Mouse (Mus musculus): ENCODE measurements at regions not wholly inside any gene's neighbourhood (a gene's known extent, or its start where the extent isn't known, plus 50 kb on each side); places are given as distances from the start of the nearest gene placed in this dataset.
A peak's percentile ranks its signal among the peaks of the same experiment; 100 is the strongest.
"Not testable (repeated sequence)": the region's sequence is repeated elsewhere in the genome, so short reads cannot be mapped to it uniquely, and the experiment has no call there.

DNA sequence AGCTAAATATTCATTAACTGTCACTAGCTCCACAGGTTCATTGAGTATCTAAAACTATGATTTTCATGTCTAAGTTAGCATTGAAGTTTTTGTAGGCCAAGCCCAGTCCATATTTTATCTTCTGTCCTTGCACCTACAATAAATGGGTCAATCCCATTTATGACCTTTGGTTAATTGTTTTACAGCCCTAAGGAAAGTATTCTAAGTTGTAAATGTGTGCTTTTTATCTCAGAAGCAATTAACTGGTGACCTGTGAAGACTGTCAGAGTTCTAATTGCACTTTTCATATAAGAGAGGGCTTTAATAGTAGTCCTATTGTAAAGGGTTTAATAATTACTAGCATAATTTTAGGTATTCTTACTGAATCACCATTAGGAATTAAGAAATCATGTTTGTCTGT, 984.0 kb upstream of the Fam98a start:
- no peaks in the 10 kb centered on the region for H3K36me3 ChIP-seq (ENCODE audit: insufficient read depth)
- H3K4me1 ChIP-seq (ENCODE audit: insufficient read depth), result no peaks in the 10 kb centered on the region
- ATAC-seq (no peak), DNase-seq (no peak)
- H3K4me2 ChIP-seq (ENCODE audit: low read depth), result no peak overlapping the region
- H3K9me3 ChIP-seq (ENCODE audit: low read length), result no peaks in the 10 kb centered on the region
- no peak overlapping the region for H3K27ac ChIP-seq (ENCODE audit: low read depth, low read length)
- H3K9ac ChIP-seq, result no peak overlapping the region
- H3K27me3 ChIP-seq (ENCODE audit: insufficient read depth, low read length), result no peaks in the 10 kb centered on the region
- TF ChIP-seq CTCF (IDR thresholded peaks at IDR 0.05; ENCODE audit: low read depth), result no peak
- no peak overlapping the region for H3K4me3 ChIP-seq (ENCODE audit: low read depth, low read length)

DNA sequence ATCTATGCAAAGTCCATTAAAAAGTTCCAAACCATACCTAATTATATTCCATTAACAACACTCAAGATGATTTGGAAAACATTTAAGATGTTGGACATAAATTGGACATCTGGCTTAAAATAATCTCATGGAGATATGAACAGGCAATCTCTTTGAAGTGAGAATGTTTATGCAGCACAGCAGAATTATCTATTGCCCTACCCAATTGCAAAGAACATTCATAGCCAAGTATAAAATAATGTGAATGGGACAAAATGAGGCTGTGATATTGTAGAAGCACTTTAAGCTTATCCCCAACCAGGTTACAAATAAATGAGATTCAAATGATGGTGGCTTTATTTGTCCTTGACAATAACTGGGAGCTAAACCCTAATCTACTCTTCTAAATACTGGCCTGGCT, 950.0 kb upstream of the Fam98a start:
- ATAC-seq (no peak), DNase-seq (no peak)
- no peak overlapping the region for H3K9ac ChIP-seq
- no peak overlapping the region for H3K4me2 ChIP-seq (ENCODE audit: low read depth)
- H3K4me3 ChIP-seq (ENCODE audit: low read depth, low read length), result no peak overlapping the region
- no peak for TF ChIP-seq CTCF (IDR thresholded peaks at IDR 0.05; ENCODE audit: low read depth)
- no peak overlapping the region for H3K27ac ChIP-seq (ENCODE audit: low read depth, low read length)
- no peaks in the 10 kb centered on the region for H3K36me3 ChIP-seq (ENCODE audit: insufficient read depth)
- H3K9me3 ChIP-seq (ENCODE audit: low read length), result no peaks in the 10 kb centered on the region
- H3K27me3 ChIP-seq (ENCODE audit: insufficient read depth, low read length), result no peaks in the 10 kb centered on the region
- no peaks in the 10 kb centered on the region for H3K4me1 ChIP-seq (ENCODE audit: insufficient read depth)

DNA sequence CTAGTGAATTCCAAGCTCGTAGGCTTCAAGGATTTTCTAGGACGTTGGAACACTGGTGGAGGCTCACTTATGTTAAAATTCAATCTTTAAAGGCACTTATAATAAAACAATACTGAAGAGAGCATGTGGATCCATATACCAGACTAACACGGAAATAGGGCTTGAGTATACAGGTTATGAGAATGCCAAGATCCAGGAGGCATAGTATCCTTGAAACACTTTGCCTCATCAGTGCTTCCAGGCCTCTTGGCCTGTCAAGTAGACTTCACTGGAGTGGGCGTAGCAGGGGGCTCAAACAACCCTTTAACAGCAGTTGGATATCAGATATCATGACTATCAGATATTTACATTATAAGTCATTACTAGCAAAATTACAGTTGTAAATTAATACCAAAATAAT, 948.7 kb upstream of the Fam98a start:
- Histone ChIP-seq H3K9ac (no peak overlapping the region), H3K4me3 (ENCODE audit: low read depth, low read length) (no peak overlapping the region), H3K9me3 (ENCODE audit: low read length) (no peaks in the 10 kb centered on the region), H3K4me1 (ENCODE audit: insufficient read depth) (no peaks in the 10 kb centered on the region), H3K27me3 (ENCODE audit: insufficient read depth, low read length) (no peaks in the 10 kb centered on the region), H3K4me2 (ENCODE audit: low read depth) (no peak overlapping the region), H3K36me3 (ENCODE audit: insufficient read depth) (no peaks in the 10 kb centered on the region), H3K27ac (ENCODE audit: low read depth, low read length) (no peak overlapping the region)
- TF ChIP-seq CTCF (IDR thresholded peaks at IDR 0.05; ENCODE audit: low read depth), result no peak
- ATAC-seq (no peak), DNase-seq (no peak)
- 55% methylated on average over 4 of the region's 4 CpGs for WGBS

DNA sequence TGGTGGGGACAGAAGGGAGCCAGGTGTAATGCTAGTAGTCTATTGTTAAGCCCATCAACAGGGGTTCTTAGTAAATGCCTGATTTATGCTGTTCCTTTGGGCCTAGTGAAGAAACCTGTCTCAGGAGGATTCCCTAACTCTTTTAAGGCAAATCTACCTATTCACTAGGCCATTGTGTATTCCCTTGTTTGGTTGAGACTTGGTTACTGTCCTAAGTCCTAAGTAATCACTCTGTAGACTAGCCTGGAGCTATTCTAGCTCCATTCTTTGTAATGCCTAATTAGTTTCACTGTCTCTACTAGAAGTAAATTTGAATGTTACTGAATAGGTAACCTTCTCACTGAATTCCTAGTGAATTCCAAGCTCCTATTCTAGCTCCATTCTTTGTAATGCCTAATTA, 948.2 kb upstream of the Fam98a start:
- not testable (repeated sequence) for H3K9ac ChIP-seq; ATAC-seq; H3K4me3 ChIP-seq (ENCODE audit: low read depth, low read length); H3K4me1 ChIP-seq (ENCODE audit: insufficient read depth); H3K36me3 ChIP-seq (ENCODE audit: insufficient read depth); H3K27ac ChIP-seq (ENCODE audit: low read depth, low read length); H3K27me3 ChIP-seq (ENCODE audit: insufficient read depth, low read length); H3K4me2 ChIP-seq (ENCODE audit: low read depth); H3K9me3 ChIP-seq (ENCODE audit: low read length); DNase-seq

DNA sequence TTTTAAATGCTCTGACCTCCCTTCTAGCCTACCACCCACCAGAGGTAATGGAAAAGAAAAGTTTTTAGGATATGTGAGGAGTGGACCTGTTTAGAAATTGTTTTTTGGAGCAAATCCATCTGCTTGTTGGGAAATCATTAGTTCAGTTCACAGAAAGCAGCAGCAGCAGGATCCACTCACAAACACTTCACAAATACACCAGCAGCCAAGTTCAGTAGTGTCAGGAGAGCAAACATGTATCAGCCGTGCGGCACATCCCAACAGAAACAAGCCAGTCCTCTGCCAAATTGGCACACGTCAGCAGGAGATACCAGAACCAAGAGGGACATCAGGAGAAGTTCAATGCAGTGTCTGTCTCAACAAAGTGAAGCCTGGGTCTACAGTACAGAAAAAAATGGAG, 935.6 kb upstream of the Fam98a start:
- Histone ChIP-seq H3K27me3 (ENCODE audit: insufficient read depth, low read length) (no peaks in the 10 kb centered on the region), H3K4me2 (ENCODE audit: low read depth) (no peak overlapping the region), H3K9ac (no peak overlapping the region), H3K9me3 (ENCODE audit: low read length) (no peaks in the 10 kb centered on the region), H3K36me3 (ENCODE audit: insufficient read depth) (no peaks in the 10 kb centered on the region), H3K4me1 (ENCODE audit: insufficient read depth) (no peaks in the 10 kb centered on the region), H3K4me3 (ENCODE audit: low read depth, low read length) (no peak overlapping the region), H3K27ac (ENCODE audit: low read depth, low read length) (no peak overlapping the region)
- DNase-seq (no peak), ATAC-seq (no peak)
- 80% methylated on average over 3 of the region's 3 CpGs for WGBS
- no peak for TF ChIP-seq CTCF (IDR thresholded peaks at IDR 0.05; ENCODE audit: low read depth)

DNA sequence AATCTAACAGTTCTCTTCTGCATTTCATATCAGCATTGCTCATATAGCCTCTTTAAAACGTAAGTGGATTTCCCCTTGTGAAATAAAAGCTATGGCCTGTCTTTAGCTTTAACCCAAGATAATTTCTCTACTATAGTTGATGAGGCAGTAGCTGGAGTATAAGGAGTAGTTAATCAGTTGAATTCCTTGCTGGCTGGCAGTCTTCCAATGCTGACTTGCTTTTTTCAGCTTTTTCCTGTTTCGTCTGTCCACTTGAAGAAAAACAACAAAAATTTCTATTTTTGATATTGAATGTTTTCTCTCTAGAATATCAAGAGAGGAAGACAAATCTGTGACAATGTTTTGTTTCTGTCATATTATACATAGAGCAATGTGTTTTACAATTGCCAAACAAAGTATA, 932.4 kb upstream of the Fam98a start:
- peak; percentile 7 for DNase-seq

DNA sequence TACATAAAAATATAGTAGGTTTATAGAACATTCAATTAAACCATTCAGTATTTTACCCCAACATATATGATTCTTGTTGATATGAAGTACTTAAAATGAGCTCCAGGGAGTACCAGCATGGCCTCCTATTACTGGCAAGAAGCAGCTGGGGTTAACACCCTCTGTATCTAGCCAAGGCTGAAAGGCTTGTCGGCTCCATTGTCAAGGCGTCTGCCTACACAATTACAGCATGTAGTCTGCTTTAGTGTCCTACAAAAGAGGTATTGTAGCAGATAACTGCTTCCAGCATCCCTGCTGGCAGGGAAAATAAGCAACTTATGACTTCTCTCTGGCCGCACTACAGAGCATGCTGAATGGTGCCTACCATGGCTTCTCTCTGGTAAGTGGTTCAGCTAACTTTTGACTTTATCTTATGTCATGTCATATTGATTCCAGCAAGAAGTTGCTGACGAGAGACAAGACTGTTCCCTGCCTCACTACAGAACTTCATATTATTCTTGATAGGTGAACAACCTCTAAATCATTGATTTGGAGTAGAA, 899.6 kb upstream of the Fam98a start:
- no peaks in the 10 kb centered on the region for H3K4me1 ChIP-seq (ENCODE audit: insufficient read depth)
- TF ChIP-seq CTCF (IDR thresholded peaks at IDR 0.05; ENCODE audit: low read depth), result no peak
- H3K9ac ChIP-seq, result no peak overlapping the region
- H3K9me3 ChIP-seq (ENCODE audit: low read length), result no peaks in the 10 kb centered on the region
- no peak overlapping the region for H3K4me2 ChIP-seq (ENCODE audit: low read depth)
- no peak overlapping the region for H3K4me3 ChIP-seq (ENCODE audit: low read depth, low read length)
- no peaks in the 10 kb centered on the region for H3K36me3 ChIP-seq (ENCODE audit: insufficient read depth)
- no peaks in the 10 kb centered on the region for H3K27me3 ChIP-seq (ENCODE audit: insufficient read depth, low read length)
- ATAC-seq, result peak; percentile 53
- WGBS, result 23% methylated on average over 4 of the region's 4 CpGs
- DNase-seq, result peak; percentile 3
- no peak overlapping the region for H3K27ac ChIP-seq (ENCODE audit: low read depth, low read length)

More for the DNA sequence above, 932.4 kb upstream of the Fam98a start:
- no peak for TF ChIP-seq CTCF (IDR thresholded peaks at IDR 0.05; ENCODE audit: low read depth)
- WGBS, result 53% methylated on average over 2 of the region's 2 CpGs
- Histone ChIP-seq H3K4me1 (ENCODE audit: insufficient read depth) (no peaks in the 10 kb centered on the region), H3K9ac (no peak overlapping the region), H3K4me2 (ENCODE audit: low read depth) (no peak overlapping the region), H3K27me3 (ENCODE audit: insufficient read depth, low read length) (no peaks in the 10 kb centered on the region), H3K9me3 (ENCODE audit: low read length) (no peaks in the 10 kb centered on the region), H3K36me3 (ENCODE audit: insufficient read depth) (no peaks in the 10 kb centered on the region), H3K4me3 (ENCODE audit: low read depth, low read length) (no peak overlapping the region), H3K27ac (ENCODE audit: low read depth, low read length) (no peak overlapping the region)
- ATAC-seq, result no peak
